Mouse (Mus musculus) intestine, embryonic 15.5 days (tissue): ENCODE measurements around the gene Cdh13. TPM values are rescaled to one million over a fixed set of nuclear protein-coding genes. Genes with fewer than 3 reads are reported as not detected.
"Not testable (repeated sequence)": the region's sequence is repeated elsewhere in the genome, so short reads cannot be mapped to it uniquely, and the experiment has no call there.

Source experiments
- ATAC-seq: fragments of 200-750 bp; cut with Nextera tagmentation; 2 replicates; pipeline ENCODE4 v1.8.0; 2017; ENCODE audit warnings: moderate TSS enrichment, moderate library complexity
- H3K27ac ChIP-seq: fragments of 300-500 bp; sonication (generic); 2 replicates; pipeline ENCODE4 v1.5.1; 2015; ENCODE audit warnings: mild to moderate bottlenecking, inconsistent platforms
- H3K27me3 ChIP-seq: fragments of 300-500 bp; sonication (generic); replicated peaks from 2 replicates; pipeline ENCODE4 v1.6.1; 2015; ENCODE audit warnings: inconsistent platforms
- H3K36me3 ChIP-seq: fragments of 300-500 bp; sonication (generic); 2 replicates; pipeline ENCODE4 v1.6.1; 2015; ENCODE audit warnings: inconsistent platforms
- H3K4me1 ChIP-seq: fragments of 300-500 bp; sonication (generic); replicated peaks from 2 replicates; pipeline ENCODE4 v1.6.1; 2015; ENCODE audit warnings: inconsistent platforms
- H3K4me2 ChIP-seq: fragments of 300-500 bp; sonication (generic); replicated peaks from 2 replicates; pipeline ENCODE4 v1.6.1; 2015; ENCODE audit warnings: mild to moderate bottlenecking, inconsistent platforms
- H3K4me3 ChIP-seq: fragments of 300-500 bp; sonication (generic); replicated peaks from 2 replicates; pipeline ENCODE4 v1.5.1; 2015; ENCODE audit warnings: inconsistent platforms
- H3K9ac ChIP-seq: fragments of 300-500 bp; sonication (generic); 2 replicates; pipeline ENCODE4 v1.6.1; 2015; ENCODE audit warnings: inconsistent platforms
- H3K9me3 ChIP-seq: fragments of 300-500 bp; sonication (generic); 2 replicates; pipeline ENCODE4 v1.6.1; 2016; ENCODE audit warnings: inconsistent platforms
- WGBS: fragments of 180-500 bp; shearing (Covaris S2); methylation state at CpG from one replicate; pipeline ENCODE4 v1.1.7; 2015; 5-methylcytosine and 5-hydroxymethylcytosine counted together
- polyA plus RNA-seq: library from polyadenylated mRNA; unstranded; fragments of >200 nt; fragmentation: Nextera tagmentation; extraction: Ambion mirVana; gene quantifications from 2 replicates; pipeline ENCODE4 v1.2.1, GENCODE M21; 2015

The Cdh13 gene
- polyA plus RNA-seq, 1 experiment from 2014 or later: 6.5 TPM

DNA sequence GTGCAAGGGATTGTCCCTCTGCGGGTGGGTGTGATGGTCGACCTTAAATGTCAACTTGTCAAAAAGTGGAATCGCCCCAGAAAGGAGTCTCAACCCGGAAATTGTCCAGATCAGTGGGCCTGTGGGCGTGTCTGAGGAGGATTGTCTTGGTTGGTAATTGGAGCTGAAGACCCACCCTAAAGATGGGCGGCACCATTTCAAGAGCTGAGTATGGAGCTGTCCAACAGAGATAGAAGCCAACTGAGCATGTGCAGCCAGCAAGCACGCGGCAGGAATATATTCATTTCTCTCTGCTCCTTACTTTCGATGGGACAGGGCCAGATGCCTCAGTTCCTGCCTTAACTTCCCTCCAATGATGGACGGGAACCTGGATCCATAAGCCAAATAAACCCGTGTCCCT, 466.3 kb downstream of the Cdh13 start:
- Histone ChIP-seq H3K9me3 (no peaks in the 10 kb centered on the region), H3K4me3 (no peak overlapping the region), H3K36me3 (no peaks in the 10 kb centered on the region), H3K4me1 (no peaks in the 10 kb centered on the region), H3K27ac (no peak overlapping the region), H3K4me2 (no peak overlapping the region), H3K9ac (no peak overlapping the region), H3K27me3 (no peaks in the 10 kb centered on the region)
- 84% methylated on average over 11 of the region's 11 CpGs for WGBS
- no peak for ATAC-seq

DNA sequence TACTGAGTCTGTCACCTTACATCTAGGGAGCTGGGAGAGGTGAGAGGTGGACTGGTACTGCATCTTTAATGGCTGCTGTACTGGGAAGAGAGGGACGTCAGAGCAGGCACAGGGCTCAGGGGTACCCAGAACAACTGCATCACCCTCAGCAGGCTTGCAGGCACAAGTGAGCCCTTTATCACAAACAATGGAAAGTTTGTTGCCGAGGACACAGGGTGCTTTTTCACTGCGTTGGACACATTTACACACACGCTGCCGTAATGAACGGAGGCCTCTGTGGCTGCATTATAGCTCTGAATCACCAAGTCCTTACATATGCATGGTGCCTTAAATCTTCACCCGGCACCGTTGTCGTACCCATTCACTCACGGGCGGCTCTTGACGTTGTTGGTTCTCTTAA, 470.2 kb downstream of the Cdh13 start:
- 83% methylated on average over 12 of the region's 12 CpGs for WGBS

DNA sequence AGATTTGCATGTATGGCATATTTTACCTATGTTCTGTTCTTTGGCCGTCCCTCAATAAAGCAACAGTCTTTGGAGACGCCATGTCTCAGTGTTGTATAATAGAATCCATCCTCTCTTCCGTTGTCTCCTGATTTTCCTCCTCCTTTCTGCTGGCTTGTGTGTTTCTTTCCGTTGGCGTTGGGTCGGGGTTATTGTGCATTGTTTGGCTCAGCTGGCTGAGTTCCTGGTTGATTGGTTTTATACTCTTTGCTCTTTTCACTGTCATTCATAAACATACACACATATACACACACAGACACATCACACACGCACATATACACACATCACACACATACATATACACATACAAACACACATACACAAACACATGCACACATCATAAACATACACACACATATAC, 470.6 kb downstream of the Cdh13 start:
- 83% methylated on average over 7 of the region's 7 CpGs for WGBS
- no peak overlapping the region for H3K9ac ChIP-seq
- no peak overlapping the region for H3K27ac ChIP-seq
- H3K36me3 ChIP-seq: no peaks in the 10 kb centered on the region
- H3K4me1 ChIP-seq: no peaks in the 10 kb centered on the region
- no peak overlapping the region for H3K4me2 ChIP-seq
- H3K4me3 ChIP-seq: no peak overlapping the region
- no peaks in the 10 kb centered on the region for H3K9me3 ChIP-seq
- no peak for ATAC-seq
- no peaks in the 10 kb centered on the region for H3K27me3 ChIP-seq

More for the DNA sequence above, 470.2 kb downstream of the Cdh13 start:
- Histone ChIP-seq H3K27ac (no peak overlapping the region), H3K27me3 (no peaks in the 10 kb centered on the region), H3K9me3 (no peaks in the 10 kb centered on the region), H3K9ac (no peak overlapping the region), H3K4me3 (no peak overlapping the region), H3K4me2 (no peak overlapping the region), H3K36me3 (no peaks in the 10 kb centered on the region), H3K4me1 (no peaks in the 10 kb centered on the region)
- no peak for ATAC-seq

DNA sequence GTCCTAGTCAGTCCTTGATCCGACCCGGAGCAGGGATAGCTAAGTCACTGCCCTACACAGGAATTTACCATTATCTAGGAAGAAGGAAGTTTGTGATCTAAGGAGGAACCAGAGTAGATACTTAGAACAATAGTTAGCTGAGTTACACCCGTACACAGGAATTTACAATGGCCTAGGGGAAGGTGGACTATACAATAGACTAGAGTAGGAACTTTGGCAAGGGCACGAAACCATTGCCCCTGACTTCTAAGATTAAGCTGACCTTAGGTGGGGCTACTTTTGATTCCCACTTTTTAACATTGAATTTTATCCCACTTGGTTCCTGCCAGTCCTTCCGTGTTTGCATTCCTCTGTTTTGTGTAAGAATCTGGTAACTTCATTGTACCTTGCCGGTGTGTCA, 494.0 kb downstream of the Cdh13 start:
- ATAC-seq, H3K27ac ChIP-seq, H3K9ac ChIP-seq, H3K4me1 ChIP-seq, H3K36me3 ChIP-seq, H3K27me3 ChIP-seq, H3K4me2 ChIP-seq, H3K4me3 ChIP-seq, H3K9me3 ChIP-seq: not testable (repeated sequence)
- 89% methylated on average over 6 of the region's 6 CpGs for WGBS

DNA sequence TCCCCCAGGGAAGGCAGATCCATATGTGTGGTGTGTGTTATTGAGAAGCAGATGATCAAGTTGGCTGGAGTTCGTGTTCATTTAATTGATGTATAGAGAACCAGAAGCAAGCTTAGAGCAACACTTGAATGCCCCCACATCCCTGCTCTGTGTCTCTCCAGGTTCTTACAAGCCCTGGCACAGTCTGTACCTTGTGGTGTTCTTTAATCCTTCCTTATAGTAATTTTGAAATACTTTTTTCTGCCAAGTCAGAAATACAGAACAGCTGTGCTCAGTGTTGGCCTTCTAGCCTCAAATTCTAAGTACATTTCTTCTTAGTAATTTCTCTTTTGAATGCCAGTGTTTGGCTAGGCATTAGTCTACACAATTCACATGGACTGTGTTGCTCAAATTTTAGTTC, 494.8 kb downstream of the Cdh13 start:
- WGBS: 82% methylated on average over 1 of the region's 1 CpGs
- H3K4me1 ChIP-seq: no peaks in the 10 kb centered on the region
- no peaks in the 10 kb centered on the region for H3K9me3 ChIP-seq
- no peaks in the 10 kb centered on the region for H3K36me3 ChIP-seq
- no peak for ATAC-seq
- no peak overlapping the region for H3K4me2 ChIP-seq
- no peak overlapping the region for H3K9ac ChIP-seq
- H3K4me3 ChIP-seq: no peak overlapping the region
- no peak overlapping the region for H3K27ac ChIP-seq
- no peaks in the 10 kb centered on the region for H3K27me3 ChIP-seq

DNA sequence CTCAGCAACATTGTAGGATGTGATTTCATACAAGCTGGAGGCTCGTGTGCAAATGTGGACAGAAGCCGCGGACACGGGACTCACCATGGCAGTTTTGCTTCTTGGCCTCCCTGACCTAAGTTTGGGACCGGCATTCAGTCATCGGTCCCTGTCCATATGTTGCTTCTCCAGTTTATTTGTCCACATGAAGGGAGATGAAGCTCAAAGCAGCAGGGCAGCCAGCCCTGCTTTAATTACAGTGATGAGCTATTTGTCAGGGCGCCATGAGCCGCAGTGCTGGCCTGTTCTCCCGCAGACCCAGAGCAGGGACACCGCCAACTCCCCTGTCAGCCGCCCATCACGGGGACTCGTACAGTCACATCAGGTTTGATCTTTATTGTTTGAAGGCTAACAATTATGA, 502.1 kb downstream of the Cdh13 start:
- Histone ChIP-seq H3K4me3 (no peak overlapping the region), H3K36me3 (no peaks in the 10 kb centered on the region), H3K4me1 (no peaks in the 10 kb centered on the region), H3K4me2 (no peak overlapping the region), H3K27ac (no peak overlapping the region), H3K9me3 (no peaks in the 10 kb centered on the region), H3K27me3 (no peaks in the 10 kb centered on the region), H3K9ac (no peak overlapping the region)
- 84% methylated on average over 13 of the region's 13 CpGs for WGBS
- ATAC-seq: no peak

DNA sequence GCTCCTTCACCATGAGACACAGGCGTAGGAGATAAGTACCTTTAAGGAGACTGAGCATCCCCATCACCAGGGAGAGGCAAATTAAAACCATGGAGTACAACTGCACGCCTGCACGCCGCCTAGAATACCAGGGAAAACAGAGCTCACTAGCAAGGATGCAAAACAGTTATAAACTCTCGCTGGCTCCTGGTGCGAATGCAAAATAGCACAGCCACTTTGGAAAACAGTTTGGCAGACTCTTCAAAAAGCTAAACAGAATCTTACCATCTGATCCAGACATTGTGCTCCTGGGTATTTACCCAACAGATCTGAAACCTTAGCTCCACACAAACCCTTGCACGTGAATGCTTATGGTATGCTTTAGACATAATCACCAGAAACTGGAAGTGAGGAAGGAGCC, 506.1 kb downstream of the Cdh13 start:
- H3K36me3 ChIP-seq: no peaks in the 10 kb centered on the region
- H3K4me3 ChIP-seq: no peak overlapping the region
- no peak for ATAC-seq
- no peaks in the 10 kb centered on the region for H3K27me3 ChIP-seq
- no peaks in the 10 kb centered on the region for H3K9me3 ChIP-seq
- no peaks in the 10 kb centered on the region for H3K4me1 ChIP-seq
- no peak overlapping the region for H3K27ac ChIP-seq
- no peak overlapping the region for H3K4me2 ChIP-seq
- 84% methylated on average over 7 of the region's 7 CpGs for WGBS
- no peak overlapping the region for H3K9ac ChIP-seq

DNA sequence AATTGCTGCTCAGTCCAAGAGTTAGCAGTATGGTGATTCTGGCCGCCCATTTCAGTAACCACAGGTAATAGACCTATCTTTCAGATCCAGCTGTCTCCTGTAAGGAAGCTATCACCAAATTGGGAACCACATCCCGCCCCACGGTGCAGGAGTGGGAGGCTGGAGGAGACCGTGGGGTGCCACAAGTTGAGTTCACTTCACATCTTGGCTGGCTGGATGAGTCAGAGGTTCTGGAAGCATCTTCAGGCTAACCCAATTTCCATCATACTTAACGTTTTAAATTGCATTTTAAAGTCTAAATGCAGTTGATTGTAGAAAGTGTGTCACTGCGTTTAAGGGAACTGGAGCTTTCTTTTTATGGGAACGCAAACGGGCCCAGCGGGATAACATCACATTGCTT, 511.4 kb downstream of the Cdh13 start:
- WGBS: 82% methylated on average over 9 of the region's 9 CpGs
- ATAC-seq: no peak
- no peak overlapping the region for H3K4me3 ChIP-seq
- H3K9me3 ChIP-seq: no peaks in the 10 kb centered on the region
- no peak overlapping the region for H3K9ac ChIP-seq
- no peaks in the 10 kb centered on the region for H3K36me3 ChIP-seq
- no peak overlapping the region for H3K27ac ChIP-seq
- no peaks in the 10 kb centered on the region for H3K27me3 ChIP-seq
- no peaks in the 10 kb centered on the region for H3K4me1 ChIP-seq
- H3K4me2 ChIP-seq: no peak overlapping the region

DNA sequence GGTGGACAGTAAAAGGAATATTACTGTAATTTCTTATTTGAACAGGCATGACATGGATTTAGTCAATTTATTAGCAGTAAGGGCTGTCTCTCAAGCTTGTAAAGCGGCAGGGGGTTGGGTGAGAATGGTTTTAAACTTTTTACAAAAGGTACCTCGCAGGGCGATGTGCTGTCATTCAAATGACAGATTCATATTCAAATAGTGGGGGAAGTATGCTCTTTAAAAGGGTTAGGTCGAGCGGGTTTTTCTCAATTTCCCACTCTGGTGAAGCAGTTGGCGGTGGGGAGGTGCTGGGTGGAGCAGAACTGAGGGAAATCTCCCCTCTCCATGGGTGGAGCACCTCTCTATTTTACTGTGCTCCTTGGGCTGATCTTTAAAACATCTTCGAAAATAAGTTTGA, 513.0 kb downstream of the Cdh13 start:
- Histone ChIP-seq H3K4me3 (no peak overlapping the region), H3K4me2 (no peak overlapping the region), H3K4me1 (no peaks in the 10 kb centered on the region), H3K9ac (no peak overlapping the region), H3K27ac (no peak overlapping the region), H3K36me3 (no peaks in the 10 kb centered on the region), H3K27me3 (no peaks in the 10 kb centered on the region), H3K9me3 (no peaks in the 10 kb centered on the region)
- 66% methylated on average over 7 of the region's 7 CpGs for WGBS
- no peak for ATAC-seq

DNA sequence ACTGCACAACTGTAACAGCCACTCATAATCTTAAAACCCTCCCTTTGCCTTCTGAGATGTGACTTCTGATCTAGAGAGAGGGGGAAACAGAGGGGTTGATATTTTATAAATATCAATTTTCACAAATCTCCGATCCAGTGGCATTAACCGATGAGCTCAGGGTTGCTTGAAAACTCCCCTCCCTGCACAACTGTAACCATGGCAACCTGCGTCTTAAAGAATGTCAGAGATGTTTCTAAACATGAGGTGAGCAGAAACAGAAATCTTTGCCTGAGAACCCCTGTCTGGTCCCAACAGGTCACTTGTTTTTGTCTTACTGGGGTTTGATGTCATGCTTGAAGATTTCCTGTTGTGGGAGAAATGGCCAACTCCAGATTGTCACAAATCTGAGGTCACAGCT, 513.6 kb downstream of the Cdh13 start:
- Histone ChIP-seq H3K27ac (no peak overlapping the region), H3K36me3 (no peaks in the 10 kb centered on the region), H3K4me2 (no peak overlapping the region), H3K9me3 (no peaks in the 10 kb centered on the region), H3K9ac (no peak overlapping the region), H3K4me3 (no peak overlapping the region), H3K4me1 (no peaks in the 10 kb centered on the region), H3K27me3 (no peaks in the 10 kb centered on the region)
- 44% methylated on average over 3 of the region's 3 CpGs for WGBS
- ATAC-seq: no peak

DNA sequence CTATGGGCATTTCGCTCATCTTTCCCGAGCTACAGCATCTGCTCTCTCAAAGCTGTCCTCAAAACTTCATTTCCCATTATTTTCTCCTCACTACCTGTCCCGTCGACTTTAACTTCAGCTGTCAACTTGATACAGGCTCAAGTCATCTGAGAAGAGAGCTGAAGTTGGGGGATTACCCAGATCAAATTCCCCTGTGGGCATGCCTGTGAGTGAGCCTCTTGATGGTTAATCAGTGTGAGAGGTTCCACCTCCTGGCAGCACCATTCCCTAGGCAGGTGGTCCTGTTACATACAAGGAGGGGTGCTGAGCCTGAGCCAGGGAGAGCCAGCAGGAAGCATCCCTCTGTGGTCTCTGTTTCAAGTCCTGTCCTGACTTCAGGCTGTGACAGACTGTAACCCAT, 519.6 kb downstream of the Cdh13 start:
- no peak for ATAC-seq
- no peak overlapping the region for H3K4me3 ChIP-seq
- 89% methylated on average over 4 of the region's 4 CpGs for WGBS
- H3K9ac ChIP-seq: no peak overlapping the region
- no peak overlapping the region for H3K4me2 ChIP-seq
- no peaks in the 10 kb centered on the region for H3K36me3 ChIP-seq
- H3K9me3 ChIP-seq: no peaks in the 10 kb centered on the region
- H3K27ac ChIP-seq: no peak overlapping the region
- H3K4me1 ChIP-seq: no peaks in the 10 kb centered on the region
- H3K27me3 ChIP-seq: no peaks in the 10 kb centered on the region

DNA sequence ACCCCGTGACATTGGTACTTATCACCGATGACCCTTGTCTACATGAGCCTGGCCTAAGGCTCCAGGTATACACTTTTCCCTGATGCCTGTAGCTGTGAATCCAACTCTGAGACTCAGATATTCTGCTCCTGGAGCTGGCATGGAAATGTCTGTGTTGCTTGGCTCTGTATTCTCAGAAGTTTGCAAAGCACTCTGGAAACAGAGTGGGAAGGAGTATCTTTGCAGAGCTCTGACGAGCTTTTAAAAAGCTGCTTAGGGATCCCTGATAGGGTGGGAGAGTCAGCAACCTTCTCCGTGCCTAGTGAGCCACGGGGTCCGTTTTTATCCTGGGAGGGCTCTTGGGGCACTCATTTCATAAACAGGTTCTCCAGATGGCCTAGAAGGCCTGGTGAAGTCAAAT, 526.1 kb downstream of the Cdh13 start:
- no peaks in the 10 kb centered on the region for H3K9me3 ChIP-seq
- no peak overlapping the region for H3K27ac ChIP-seq
- 72% methylated on average over 6 of the region's 6 CpGs for WGBS
- no peak for ATAC-seq
- no peaks in the 10 kb centered on the region for H3K4me1 ChIP-seq
- no peaks in the 10 kb centered on the region for H3K36me3 ChIP-seq
- no peak overlapping the region for H3K4me3 ChIP-seq
- H3K4me2 ChIP-seq: no peak overlapping the region
- no peaks in the 10 kb centered on the region for H3K27me3 ChIP-seq
- H3K9ac ChIP-seq: no peak overlapping the region

DNA sequence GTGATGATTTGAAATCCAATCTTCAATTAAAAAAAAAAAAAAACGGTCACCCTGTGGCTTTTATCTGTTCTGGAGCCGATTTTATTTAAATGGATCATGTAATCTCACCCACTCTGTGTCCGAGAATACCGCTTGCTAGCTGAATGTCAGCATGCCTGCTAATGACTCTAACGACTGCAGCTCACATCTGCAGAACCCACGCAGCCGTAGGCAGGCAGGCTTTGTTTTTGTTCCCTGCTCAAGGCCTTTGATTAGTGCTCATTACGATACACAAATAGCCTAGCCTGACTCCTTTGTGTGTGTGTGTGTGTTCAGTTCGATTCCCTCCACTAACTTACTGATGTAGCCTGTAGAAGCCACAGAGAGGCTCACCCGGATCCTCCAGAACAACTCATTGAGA, 531.5 kb downstream of the Cdh13 start:
- H3K27me3 ChIP-seq: no peaks in the 10 kb centered on the region
- H3K4me3 ChIP-seq: no peak overlapping the region
- H3K9ac ChIP-seq: no peak overlapping the region
- no peak overlapping the region for H3K4me2 ChIP-seq
- no peak overlapping the region for H3K27ac ChIP-seq
- 71% methylated on average over 10 of the region's 10 CpGs for WGBS
- no peaks in the 10 kb centered on the region for H3K9me3 ChIP-seq
- H3K36me3 ChIP-seq: no peaks in the 10 kb centered on the region
- ATAC-seq: no peak
- no peaks in the 10 kb centered on the region for H3K4me1 ChIP-seq

DNA sequence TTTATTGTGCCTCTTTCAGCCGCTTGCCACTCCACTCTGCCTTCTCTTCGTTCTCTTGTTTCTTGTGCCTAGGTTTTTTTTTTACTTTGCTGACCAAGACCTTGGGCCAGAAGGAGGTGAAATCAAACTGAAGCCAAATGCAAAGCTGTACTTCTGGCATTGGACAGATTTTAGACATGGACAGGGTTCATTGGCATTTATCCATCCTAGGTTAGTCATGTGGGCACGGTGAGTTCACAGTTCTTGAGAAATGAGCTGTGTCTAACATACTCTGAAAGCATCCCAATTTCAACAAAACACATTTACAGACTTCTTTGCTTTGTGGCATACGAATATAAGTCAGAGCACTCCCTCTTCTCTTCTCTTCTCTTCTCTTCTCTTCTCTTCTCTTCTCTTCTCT, 543.2 kb downstream of the Cdh13 start:
- WGBS: 84% methylated on average over 4 of the region's 4 CpGs
- H3K4me1 ChIP-seq: no peaks in the 10 kb centered on the region
- H3K9me3 ChIP-seq: no peaks in the 10 kb centered on the region
- no peak overlapping the region for H3K27ac ChIP-seq
- H3K4me2 ChIP-seq: no peak overlapping the region
- H3K36me3 ChIP-seq: no peaks in the 10 kb centered on the region
- H3K4me3 ChIP-seq: no peak overlapping the region
- ATAC-seq: no peak
- H3K27me3 ChIP-seq: no peaks in the 10 kb centered on the region
- no peak overlapping the region for H3K9ac ChIP-seq
